32 mouse cellular contexts compared by ENCODE assay signal in the genomic region with DNA sequence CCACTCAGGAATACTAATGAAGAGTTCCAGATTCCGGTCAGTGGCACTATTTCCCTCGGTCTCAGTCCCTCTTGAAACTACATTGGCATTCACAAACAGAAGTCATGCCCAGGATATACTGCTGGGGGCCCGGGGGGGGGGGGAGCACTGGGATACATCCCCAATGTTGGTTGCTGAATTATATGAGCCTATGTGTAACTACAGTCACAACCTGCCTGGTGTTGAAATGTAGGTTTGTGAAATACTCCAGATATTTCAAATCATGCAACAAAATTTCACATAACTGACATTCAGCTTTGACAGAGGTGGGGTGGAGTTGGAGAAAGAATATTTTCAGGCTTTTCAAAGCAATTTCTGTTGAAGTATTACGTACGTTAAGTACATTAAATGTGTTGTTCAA.
"Had no signal": no experiment of that assay in that cellular context is flagged by ENCODE, and none has a peak within 500 bp of the region (broad histone marks: within the 10 kb centered on the region; RNA-seq: fewer than 3 reads in every experiment).

No protein-coding gene starts in this region.

- H3K9me3 ChIP-seq: limb, embryonic 10.5 days; limb, embryonic 12.5 days; limb, embryonic 13.5 days; limb, embryonic 15.5 days; liver, embryonic 12.5 days; liver, embryonic 13.5 days; liver, embryonic 15.5 days; lung, embryonic 15.5 days; megakaryocyte, embryonic 14.5 days; midbrain, embryonic 10.5 days; midbrain, embryonic 12.5 days; midbrain, embryonic 13.5 days; midbrain, embryonic 15.5 days; neural tube, embryonic 12.5 days had no signal

- H3K4me2 ChIP-seq: limb, embryonic 12.5 days; limb, embryonic 13.5 days; limb, embryonic 15.5 days; liver, embryonic 11.5 days; liver, embryonic 12.5 days; liver, embryonic 13.5 days; liver, embryonic 15.5 days; lung, embryonic 14.5 days; lung, embryonic 15.5 days; midbrain, embryonic 11.5 days; midbrain, embryonic 12.5 days; midbrain, embryonic 13.5 days; midbrain, embryonic 15.5 days; neural tube, embryonic 12.5 days had no signal

- H3K36me3 ChIP-seq: limb, embryonic 10.5 days; limb, embryonic 12.5 days; limb, embryonic 13.5 days; limb, embryonic 15.5 days; liver, embryonic 12.5 days; liver, embryonic 13.5 days; liver, embryonic 15.5 days; lung, embryonic 15.5 days; midbrain, embryonic 10.5 days; midbrain, embryonic 12.5 days; midbrain, embryonic 13.5 days; midbrain, embryonic 15.5 days; neural tube, embryonic 12.5 days had no signal

- DNase-seq: left cerebral cortex, postnatal 4 days; liver; liver, embryonic 13.5 days; liver, postnatal 0 days; lung, adult 18-20 months; lung, adult 2 months; lung, embryonic 14.5 days; lung, postnatal 10 days; lung, postnatal 14 days; lung, postnatal 36 days; lung, postnatal 4 days; midbrain, embryonic 14.5 days had no signal

- H3K4me3 ChIP-seq: limb, embryonic 10.5 days; limb, embryonic 12.5 days; limb, embryonic 13.5 days; limb, embryonic 15.5 days; liver, embryonic 12.5 days; liver, embryonic 13.5 days; liver, embryonic 15.5 days; lung, embryonic 15.5 days; megakaryocyte, embryonic 14.5 days; midbrain, embryonic 10.5 days; midbrain, embryonic 12.5 days; midbrain, embryonic 13.5 days; midbrain, embryonic 15.5 days; myocyte; neural tube, embryonic 12.5 days had no signal

- H3K4me1 ChIP-seq: limb, embryonic 10.5 days; limb, embryonic 12.5 days; limb, embryonic 13.5 days; limb, embryonic 15.5 days; liver, embryonic 12.5 days; liver, embryonic 13.5 days; liver, embryonic 15.5 days; lung, embryonic 15.5 days; midbrain, embryonic 10.5 days; midbrain, embryonic 12.5 days; midbrain, embryonic 13.5 days; midbrain, embryonic 15.5 days; neural tube, embryonic 12.5 days had no signal

- H3K27ac ChIP-seq: limb, embryonic 10.5 days; limb, embryonic 12.5 days; limb, embryonic 13.5 days; limb, embryonic 15.5 days; liver, embryonic 12.5 days; liver, embryonic 13.5 days; liver, embryonic 14.5 days; liver, embryonic 15.5 days; lung, embryonic 15.5 days; macrophage; midbrain, embryonic 10.5 days; midbrain, embryonic 12.5 days; midbrain, embryonic 13.5 days; midbrain, embryonic 15.5 days; neural tube, embryonic 12.5 days had no signal

- ATAC-seq: liver, embryonic 12.5 days; liver, postnatal 0 days; lung, postnatal 0 days; midbrain, embryonic 13.5 days; midbrain, embryonic 15.5 days; midbrain, embryonic 16.5 days had no signal

- H3K27me3 ChIP-seq: liver, embryonic 12.5 days; liver, embryonic 13.5 days; liver, embryonic 15.5 days; lung, embryonic 15.5 days; midbrain, embryonic 15.5 days; neural tube, embryonic 12.5 days had no signal

- H3K9ac ChIP-seq: limb, embryonic 12.5 days; limb, embryonic 13.5 days; limb, embryonic 15.5 days; liver, embryonic 12.5 days; liver, embryonic 13.5 days; liver, embryonic 14.5 days; liver, embryonic 15.5 days; liver, postnatal 0 days; lung, embryonic 14.5 days; lung, embryonic 15.5 days; midbrain, embryonic 12.5 days; midbrain, embryonic 13.5 days; midbrain, embryonic 15.5 days; neural tube, embryonic 12.5 days had no signal
